Mouse (Mus musculus) neural tube, embryonic 10.5 days (tissue): ENCODE results near the gene Cux2.

Experiments
- DNase-seq: peaks from one replicate; pipeline ENCODE4 v3.0.0-alpha.2; 2017; ENCODE audit warnings: low spot score; ENCODE audit errors: extremely low spot score

Gene Cux2

GRCm38 (mm10) chr5:122050017-122050831, at the start of gene Cux2:
Gene Cux2 (minus strand): TSS chr5:122050102.
- DNase-seq, result peak; percentile 83

- no peak for DNase-seq
Observed at GRCm38 (mm10) chr5:122094439-122094838, 44.5 kb upstream of the Cux2 start.

DNA sequence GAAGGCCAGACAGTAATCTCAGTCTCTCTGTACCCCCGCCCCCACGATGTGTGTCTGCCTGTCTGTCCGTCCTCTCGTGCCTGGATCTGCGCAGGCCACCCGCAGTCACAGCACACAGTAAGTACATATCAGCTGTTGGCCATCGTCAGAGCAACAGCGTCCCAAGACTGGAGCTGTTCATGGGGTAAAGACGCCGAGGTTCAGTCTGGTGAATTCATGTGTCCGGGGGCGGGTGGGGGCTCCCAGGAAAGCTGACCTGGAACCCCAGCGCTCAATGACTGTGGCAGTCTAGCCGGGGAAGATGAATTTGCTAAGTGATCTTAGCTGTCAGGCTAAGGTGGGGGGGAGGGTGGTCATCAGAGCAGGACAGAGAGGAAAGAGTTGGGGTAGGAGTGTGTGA, 43.8 kb upstream of the Cux2 start:
- no peak for DNase-seq

GRCm38 (mm10) chr5:122092794-122093193, 42.9 kb upstream of the Cux2 start:
- no peak for DNase-seq

GRCm38 (mm10) chr5:122091070-122091469, 41.2 kb upstream of the Cux2 start:
- DNase-seq, result peak; percentile 82

- DNase-seq, result no peak
Observed at GRCm38 (mm10) chr5:122089664-122090063, 39.8 kb upstream of the Cux2 start.

DNA sequence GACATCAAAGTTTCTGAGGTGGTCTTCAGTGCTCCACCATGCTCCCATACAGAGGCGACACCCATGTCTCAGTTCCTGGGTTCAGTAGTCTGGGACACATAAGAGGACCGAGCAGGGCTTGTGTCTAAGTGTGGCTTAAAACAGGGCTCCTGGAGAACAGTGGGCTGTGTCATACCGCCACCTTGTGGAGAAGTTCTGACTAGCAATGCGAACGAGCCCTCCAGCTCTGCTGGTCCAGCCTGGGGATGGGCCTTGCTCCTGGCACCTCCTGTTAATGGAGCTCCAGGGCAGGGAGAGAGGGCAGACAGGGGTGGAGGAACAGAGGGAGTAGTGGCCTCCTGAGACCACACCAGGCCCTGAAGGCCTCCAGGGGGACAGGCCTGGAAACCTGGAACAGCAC, 39.0 kb upstream of the Cux2 start:
- DNase-seq, result peak; percentile 94

DNA sequence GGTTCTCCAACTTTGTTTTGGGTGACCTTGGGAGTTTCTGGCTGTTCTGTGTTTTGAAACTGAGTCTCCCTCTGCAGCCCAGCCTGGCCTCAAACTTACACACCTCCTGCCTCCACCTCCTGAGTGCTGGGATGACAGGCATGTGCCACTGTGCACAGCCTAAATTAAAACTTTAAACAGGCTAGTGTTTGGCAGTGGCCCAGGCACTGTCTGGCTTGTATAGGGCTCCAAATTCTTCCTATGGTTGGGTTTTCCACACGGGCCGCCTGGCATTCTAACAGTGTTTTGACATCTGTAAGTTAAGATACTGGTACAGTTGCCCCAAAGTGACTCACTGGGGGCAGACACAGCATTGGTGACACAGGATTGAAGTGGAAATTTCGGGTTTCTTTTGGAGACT, 36.2 kb upstream of the Cux2 start:
- DNase-seq, result no peak

DNA sequence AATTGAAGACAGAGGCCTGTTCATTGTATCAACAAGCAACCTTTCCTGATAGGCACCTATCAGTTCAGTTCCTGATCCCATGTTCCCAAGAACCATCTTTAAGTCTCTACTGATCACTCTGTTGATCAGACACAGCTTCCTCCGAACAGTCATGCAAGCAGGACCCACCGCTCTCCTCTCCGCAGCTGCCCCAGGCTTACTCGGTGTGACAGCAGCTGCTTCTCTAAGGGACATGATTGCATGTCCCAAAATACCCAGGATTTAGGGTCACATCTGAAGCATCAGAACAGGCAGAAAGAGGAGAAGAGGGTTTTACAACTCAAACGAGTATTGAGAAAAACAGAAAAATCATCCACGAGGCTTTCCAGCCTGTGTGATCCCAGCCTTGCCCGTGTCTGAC, 35.4 kb upstream of the Cux2 start:
- DNase-seq, result no peak

- DNase-seq, result no peak
Observed at GRCm38 (mm10) chr5:122084470-122084869, 34.6 kb upstream of the Cux2 start.

DNA sequence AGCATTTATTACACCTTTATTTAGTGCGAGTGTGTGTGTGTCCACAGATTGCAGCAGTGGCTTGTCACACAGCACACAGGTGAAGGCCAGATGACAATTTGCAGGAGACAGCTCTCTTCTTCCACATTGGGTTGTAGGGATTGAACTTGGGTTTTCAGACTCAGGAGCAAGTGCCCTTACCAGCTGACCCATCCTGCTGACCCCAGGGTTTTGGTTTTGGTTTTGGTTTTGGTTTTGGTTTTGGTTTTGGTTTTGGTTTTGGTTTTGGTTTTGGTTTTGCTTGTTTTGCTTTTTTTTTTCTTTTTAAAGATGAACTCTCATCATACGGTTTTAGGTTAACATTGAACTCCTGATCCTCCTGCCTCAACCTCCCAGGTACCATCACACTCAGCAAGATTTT, 33.4 kb upstream of the Cux2 start:
- DNase-seq, result no peak

DNA sequence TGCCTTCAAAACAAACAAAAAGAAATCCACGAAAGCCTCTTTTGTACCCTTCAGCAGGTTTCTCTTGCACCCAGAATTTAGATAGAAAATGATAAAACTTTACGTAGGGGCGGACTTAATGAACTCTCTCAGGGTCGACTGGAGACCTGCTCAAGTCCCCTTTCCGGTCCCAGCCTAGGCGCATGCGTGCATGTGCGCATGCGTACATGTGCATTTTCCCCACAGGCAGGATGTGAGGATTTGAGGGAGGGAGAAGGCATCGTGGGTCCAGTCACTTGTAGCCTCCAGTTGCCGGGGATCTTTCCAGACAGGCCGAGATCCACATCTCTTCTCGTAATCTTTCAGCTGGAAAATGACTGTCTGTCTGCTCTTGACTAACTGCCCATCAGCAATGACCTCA, 31.6 kb upstream of the Cux2 start:
- no peak for DNase-seq

GRCm38 (mm10) chr5:122080930-122081329, 31.0 kb upstream of the Cux2 start:
- no peak for DNase-seq

DNA sequence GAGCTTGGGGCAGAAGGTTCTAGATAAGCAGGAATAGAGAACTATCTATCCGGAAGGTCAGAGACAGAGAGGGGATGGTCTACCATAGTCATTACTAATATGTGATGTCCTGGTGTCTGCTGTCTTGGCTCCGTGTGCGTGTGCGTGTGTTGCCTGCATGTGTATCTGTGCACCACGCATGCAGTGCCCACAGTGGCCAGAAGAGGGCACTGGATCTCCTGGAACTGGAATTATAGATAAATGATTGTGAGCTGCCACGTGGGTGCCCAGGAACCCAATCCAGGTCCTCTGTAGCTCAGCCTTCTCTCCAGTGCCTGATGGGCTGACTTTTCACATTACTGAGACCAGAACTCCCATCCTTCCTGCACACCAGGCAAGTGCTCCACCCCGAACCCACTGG, 29.9 kb upstream of the Cux2 start:
- no peak for DNase-seq

GRCm38 (mm10) chr5:122077244-122077643, 27.3 kb upstream of the Cux2 start:
- DNase-seq, result no peak

DNA sequence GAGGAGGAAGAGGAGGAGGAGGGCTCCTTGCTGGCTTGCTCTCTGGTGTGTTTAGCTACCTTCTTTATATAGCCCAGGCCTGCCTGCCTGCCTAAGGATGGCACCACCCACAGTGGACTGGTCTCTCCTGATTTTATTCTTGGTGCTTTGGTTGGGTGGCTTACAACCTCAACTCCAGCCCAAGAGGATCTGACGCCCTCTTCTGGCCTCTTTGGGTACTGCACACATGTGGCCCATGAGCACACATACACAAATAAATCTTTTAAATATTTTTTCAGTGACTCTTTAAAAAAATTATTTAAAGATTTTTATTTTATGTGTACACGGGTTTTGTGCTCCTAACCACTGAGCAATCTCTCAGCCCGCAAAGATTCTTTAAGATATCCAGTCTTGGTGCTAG, 25.8 kb upstream of the Cux2 start:
- DNase-seq, result no peak

DNA sequence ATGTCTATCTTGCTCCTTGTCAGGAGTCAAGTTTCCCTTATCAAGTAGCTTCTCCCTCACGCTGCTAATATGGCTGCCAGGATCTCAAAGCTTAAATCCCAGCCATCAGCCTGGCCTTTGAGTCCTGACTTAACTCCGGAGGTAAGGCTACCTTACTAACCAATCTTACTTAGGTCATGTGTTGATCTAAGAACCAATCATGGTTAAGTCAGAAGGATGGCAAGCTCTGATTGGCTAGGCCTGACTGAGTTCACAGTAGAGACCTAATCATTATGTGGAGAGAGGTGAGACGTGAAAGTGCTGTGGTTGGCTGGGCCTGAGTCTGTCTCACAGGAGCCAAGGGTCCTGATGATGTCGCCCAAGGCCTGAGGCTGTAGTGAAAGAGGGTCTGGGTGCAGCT, 22.1 kb upstream of the Cux2 start:
- no peak for DNase-seq

DNA sequence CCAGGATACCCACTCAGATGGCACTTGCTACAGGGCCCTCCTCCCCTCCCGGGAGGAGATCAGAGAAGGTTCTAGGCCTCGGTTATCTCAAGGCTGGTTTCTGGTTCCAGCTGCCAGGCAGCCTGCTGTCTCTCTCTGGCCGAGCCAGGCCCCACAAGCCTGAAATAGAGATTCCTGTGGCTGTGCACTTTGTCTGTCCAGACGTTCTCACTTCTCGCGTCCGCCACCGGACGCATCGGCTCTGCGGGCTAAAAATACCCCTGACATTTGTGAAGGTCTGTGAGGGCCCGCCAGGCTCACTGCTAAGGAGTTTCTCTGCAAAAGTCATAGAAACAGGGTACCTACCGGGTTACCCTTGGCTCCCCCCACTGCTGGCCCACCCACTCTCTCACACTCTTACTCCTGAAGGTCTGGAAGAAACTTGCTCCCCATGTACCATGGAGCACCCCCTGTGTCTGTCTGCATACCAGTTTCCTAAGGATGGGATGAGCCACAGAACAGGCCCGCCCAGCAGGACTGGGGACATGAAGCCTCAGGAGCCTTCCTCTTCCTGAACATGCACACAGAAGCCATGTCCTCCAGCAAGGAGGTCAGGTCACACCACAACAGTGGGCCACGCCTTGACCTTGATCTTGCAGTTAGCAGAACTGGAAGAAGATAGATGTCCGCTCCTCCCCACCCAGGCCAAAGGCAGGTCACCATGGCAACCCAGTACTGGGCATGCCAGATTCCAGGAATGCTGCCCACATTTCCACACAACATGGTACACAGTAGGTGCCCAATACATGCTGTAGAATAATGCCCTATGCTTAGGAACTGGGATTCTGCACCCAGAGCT, 21.3 kb upstream of the Cux2 start:
- DNase-seq, result no peak

DNA sequence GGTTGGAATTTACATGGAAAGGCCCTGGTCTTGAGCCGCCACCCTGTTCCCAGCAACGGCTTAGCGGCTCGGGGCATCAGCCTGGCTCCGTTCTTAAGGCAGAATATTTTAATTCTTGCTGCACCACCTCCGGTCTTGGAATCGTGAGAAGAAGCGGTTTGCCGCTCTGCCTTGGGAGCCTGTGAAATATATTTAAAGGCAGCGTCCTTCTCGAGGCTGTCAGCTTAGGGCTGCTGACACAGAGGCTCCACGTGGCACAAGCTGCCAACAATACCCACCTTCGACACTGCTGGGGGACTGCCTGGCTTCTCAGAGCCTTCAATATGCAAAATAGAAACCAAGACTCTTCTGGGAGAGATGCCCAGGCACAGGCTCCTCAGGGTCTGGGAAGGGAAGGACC, 18.7 kb upstream of the Cux2 start:
- DNase-seq, result no peak

DNA sequence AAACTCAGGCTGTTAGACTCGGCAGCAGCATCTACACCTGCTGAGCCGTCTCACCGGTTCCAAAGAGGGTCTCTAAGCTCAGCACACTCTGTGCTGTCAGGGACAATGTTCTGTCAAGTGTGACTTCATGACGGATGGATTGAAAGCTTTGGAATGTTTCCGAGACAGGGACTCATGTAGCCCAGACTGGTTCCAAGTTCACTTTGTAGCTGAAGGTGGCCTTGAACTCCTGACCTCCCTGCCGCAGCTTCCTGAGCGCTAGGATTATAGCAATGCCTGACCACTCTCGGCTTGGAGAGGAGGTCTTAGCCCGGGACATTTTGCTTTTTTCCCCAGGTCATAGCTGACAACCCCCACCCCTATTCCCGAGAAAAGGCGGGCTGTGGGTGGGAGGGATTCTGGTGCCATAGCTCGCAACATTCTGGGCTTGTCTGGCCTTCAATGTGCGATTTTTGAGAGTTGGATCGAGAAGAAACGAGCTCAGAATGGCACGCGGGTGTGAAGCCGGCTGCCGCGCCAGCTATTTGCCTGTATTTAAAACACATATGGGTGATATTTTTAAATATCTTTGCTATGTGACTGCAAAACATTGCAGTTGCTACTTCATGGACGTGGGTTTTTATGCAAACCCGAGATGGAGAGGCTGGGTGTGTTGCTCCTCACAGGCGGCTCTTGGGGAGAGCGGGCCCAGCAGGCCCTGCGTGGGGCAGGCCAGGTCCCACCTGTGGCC, 13.5 kb upstream of the Cux2 start:
- DNase-seq, result no peak

DNA sequence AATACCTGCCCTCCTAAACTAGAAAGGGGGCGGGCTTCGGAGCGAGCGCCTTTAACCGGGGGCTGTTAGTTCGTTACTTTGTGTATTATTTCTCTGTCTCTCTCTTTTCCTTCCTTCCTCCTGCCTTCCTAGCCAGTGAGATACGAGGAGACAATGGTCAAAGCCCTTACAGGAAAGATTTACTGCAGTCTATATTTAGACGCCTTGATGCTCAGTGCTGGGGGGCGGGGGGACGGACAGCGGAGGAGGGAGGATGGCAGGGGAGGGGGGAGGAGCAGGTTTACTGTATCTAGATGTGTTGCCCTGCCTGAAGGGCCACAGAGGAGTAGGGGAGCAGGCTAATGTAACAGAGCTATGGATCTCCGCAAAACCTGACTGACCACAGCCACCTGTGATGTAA, 12.6 kb upstream of the Cux2 start:
- no peak for DNase-seq

DNA sequence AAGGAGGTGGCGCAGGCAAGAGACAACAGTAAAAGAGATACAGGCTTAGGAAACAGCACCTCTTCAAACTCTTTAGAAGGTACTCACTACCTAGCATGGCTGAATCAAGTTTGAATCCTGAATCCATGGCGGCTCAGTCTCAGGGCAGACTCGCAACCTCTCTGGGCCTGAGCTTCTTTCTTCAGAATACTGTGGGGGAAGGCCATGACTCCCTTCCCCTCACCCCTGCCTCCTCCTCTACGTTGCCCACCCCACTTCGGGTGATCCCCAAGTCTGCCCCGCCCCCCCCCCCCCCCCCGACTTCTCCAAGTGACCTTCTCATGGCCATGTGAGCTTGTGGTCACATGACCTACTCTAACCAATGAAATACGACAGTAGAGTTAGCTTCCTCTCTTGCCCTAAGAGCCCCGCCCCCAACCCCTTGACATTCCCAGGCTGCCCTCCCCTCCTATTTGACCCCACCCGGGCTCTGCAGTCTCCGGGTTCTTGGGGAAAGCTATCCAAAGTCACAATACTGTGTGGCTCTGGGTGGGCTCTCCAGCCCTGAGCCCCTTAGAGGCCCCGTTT, 10.9 kb upstream of the Cux2 start:
- peak; percentile 66 for DNase-seq
